Mouse (Mus musculus): ENCODE measurements around the gene Tmem222.

- TF ChIP-seq POLR2A (IDR thresholded peaks at IDR 0.05; ENCODE audit: insufficient read depth, low read length) (peak; percentile 8), EP300 (IDR thresholded peaks at IDR 0.05; ENCODE audit: insufficient read depth, low read depth, low read length) (peak; percentile 74)
Observed at GRCm38 (mm10) chr4:133277104-133278026, at the start of gene Tmem222.

Data from ES-Bruce4 (cell line).